Mouse (Mus musculus) kidney, postnatal 0 days (tissue): Measurements from ENCODE around the gene Phf5a. TPM values are rescaled to one million over a fixed set of nuclear protein-coding genes. Genes with fewer than 3 reads are reported as not detected.

Source experiments
- ATAC-seq: fragments of 200-750 bp; cut with Nextera tagmentation; replicated peaks from 2 replicates; pipeline ENCODE4 v1.8.0; 2017; ENCODE audit warnings: low read depth, moderate number of reproducible peaks, moderate TSS enrichment, moderate library complexity; ENCODE audit not compliant: low FRiP score
- DNase-seq: peaks from one replicate; pipeline ENCODE4 v3.0.0-alpha.2; 2016; ENCODE audit warnings: low spot score
- H3K27ac ChIP-seq: fragments of 300-500 bp; sonication (generic); 2 replicates; pipeline ENCODE4 v1.5.1; 2014; ENCODE audit warnings: mild to moderate bottlenecking
- H3K27me3 ChIP-seq: fragments of 300-500 bp; sonication (generic); 2 replicates; pipeline ENCODE4 v1.6.1; 2014; ENCODE audit warnings: low read length, mixed read lengths; ENCODE audit not compliant: insufficient read depth
- H3K36me3 ChIP-seq: fragments of 300-500 bp; sonication (generic); 2 replicates; pipeline ENCODE4 v1.6.1; 2014; ENCODE audit warnings: low read length, mixed read lengths; ENCODE audit not compliant: insufficient read depth
- H3K4me1 ChIP-seq: fragments of 300-500 bp; sonication (generic); replicated peaks from 2 replicates; pipeline ENCODE4 v1.6.1; 2014; ENCODE audit warnings: antibody characterized with exemption, low read length, mixed read lengths; ENCODE audit not compliant: insufficient read depth
- H3K4me2 ChIP-seq: fragments of 300-500 bp; sonication (generic); 2 replicates; pipeline ENCODE4 v1.6.1; 2014; ENCODE audit warnings: mild to moderate bottlenecking, low read length, moderate library complexity, mixed read lengths
- H3K4me3 ChIP-seq: fragments of 300-500 bp; sonication (generic); replicated peaks from 2 replicates; pipeline ENCODE4 v1.5.1; 2014; ENCODE audit warnings: low read depth, low read length
- H3K9ac ChIP-seq: fragments of 300-500 bp; sonication (generic); 2 replicates; pipeline ENCODE4 v1.6.1; 2014; ENCODE audit warnings: low read depth, low read length
- H3K9me3 ChIP-seq: fragments of 300-500 bp; sonication (generic); replicated peaks from 2 replicates; pipeline ENCODE4 v1.6.1; 2016; ENCODE audit warnings: low read length, inconsistent platforms, mixed read lengths
- CTCF ChIP-seq: IDR thresholded peaks from 2 replicates; pipeline ENCODE4 v1.5.1; 2016; ENCODE audit warnings: antibody characterized with exemption, low read depth, mild to moderate bottlenecking, moderate library complexity
- WGBS: fragments of 180-500 bp; shearing (Covaris S2); extraction: QIAGEN DNeasy Blood & Tissue Kit; methylation state at CpG from one replicate; pipeline ENCODE4 v1.1.7; 2014; 5-methylcytosine and 5-hydroxymethylcytosine counted together
- polyA plus RNA-seq: library from polyadenylated mRNA; unstranded; fragments of >200 nt; fragmentation: Nextera tagmentation; extraction: Ambion mirVana; gene quantifications from 2 replicates; pipeline ENCODE4 v1.2.1, GENCODE M21; 2015

Phf5a gene
- polyA plus RNA-seq, 1 experiment from 2014 or later: 103 TPM

GRCm38 (mm10) chr15:81832219-81832618 is 39.5 kb downstream of the Phf5a start:
- no peak for DNase-seq
- no peak overlapping the region for H3K4me3 ChIP-seq
- 81% methylated on average over 3 of the region's 3 CpGs for WGBS
- H3K4me2 ChIP-seq: no peak overlapping the region
- H3K9ac ChIP-seq: no peak overlapping the region
- no peak for ATAC-seq
- no peak for TF ChIP-seq CTCF
- peaks cover 15% of the 10 kb centered on the region for H3K4me1 ChIP-seq
- peaks cover 9% of the 10 kb centered on the region; the same call in 1 of the 2 replicates for H3K36me3 ChIP-seq
- H3K27me3 ChIP-seq: no peaks in the 10 kb centered on the region
- no peaks in the 10 kb centered on the region for H3K9me3 ChIP-seq
- no peak overlapping the region for H3K27ac ChIP-seq

GRCm38 (mm10) chr15:81831136-81831825 is 40.4 kb downstream of the Phf5a start:
- Histone ChIP-seq H3K4me1 (peaks cover 8% of the 10 kb centered on the region; the same call in 1 of the 2 replicates), H3K9ac (peak overlapping the region; percentile 31; the same call in 1 of the 2 replicates), H3K4me3 (no peak overlapping the region), H3K36me3 (peaks cover 15% of the 10 kb centered on the region; the same call in 1 of the 2 replicates), H3K27me3 (no peaks in the 10 kb centered on the region), H3K4me2 (peak overlapping the region; percentile 26; the same call in 1 of the 2 replicates), H3K27ac (peak overlapping the region; percentile 36), H3K9me3 (no peaks in the 10 kb centered on the region)
- TF ChIP-seq CTCF: peak; percentile 99
- ATAC-seq (peak; percentile 83), DNase-seq (peak; percentile 98)
- 13% methylated on average over 24 of the region's 24 CpGs for WGBS

- Histone ChIP-seq H3K36me3 (peaks cover 17% of the 10 kb centered on the region; the same call in 1 of the 2 replicates), H3K27ac (no peak overlapping the region), H3K9ac (no peak overlapping the region), H3K27me3 (no peaks in the 10 kb centered on the region), H3K4me1 (0 out of 2 replicates have a peak, but pooled peaks cover under 1% of the 10 kb centered on the region), H3K4me2 (no peak overlapping the region), H3K9me3 (no peaks in the 10 kb centered on the region), H3K4me3 (no peak overlapping the region)
- WGBS: 90% methylated on average over 4 of the region's 4 CpGs
- ATAC-seq: no peak
- TF ChIP-seq CTCF: no peak
- no peak for DNase-seq
These were observed 41.2 kb downstream of the Phf5a start for GRCm38 (mm10) chr15:81830530-81830929.

GRCm38 (mm10) chr15:81829208-81829580 is 42.5 kb downstream of the Phf5a start:
- TF ChIP-seq CTCF: no peak
- ATAC-seq (no peak), DNase-seq (no peak)
- Histone ChIP-seq H3K4me1 (no peaks in the 10 kb centered on the region), H3K27ac (no peak overlapping the region), H3K4me3 (no peak overlapping the region), H3K27me3 (no peaks in the 10 kb centered on the region), H3K9ac (no peak overlapping the region), H3K9me3 (no peaks in the 10 kb centered on the region), H3K36me3 (peaks cover 29% of the 10 kb centered on the region; the same call in 1 of the 2 replicates), H3K4me2 (no peak overlapping the region)
- 57% methylated on average over 2 of the region's 2 CpGs for WGBS

GRCm38 (mm10) chr15:81828426-81829207 is 43.1 kb downstream of the Phf5a start:
- no peak overlapping the region for H3K27ac ChIP-seq
- no peak for DNase-seq
- peaks cover 35% of the 10 kb centered on the region; the same call in 1 of the 2 replicates for H3K36me3 ChIP-seq
- TF ChIP-seq CTCF: no peak
- H3K27me3 ChIP-seq: no peaks in the 10 kb centered on the region
- H3K9me3 ChIP-seq: no peaks in the 10 kb centered on the region
- H3K9ac ChIP-seq: no peak overlapping the region
- no peak for ATAC-seq
- no peaks in the 10 kb centered on the region for H3K4me1 ChIP-seq
- H3K4me3 ChIP-seq: no peak overlapping the region
- 84% methylated on average over 7 of the region's 7 CpGs for WGBS
- H3K4me2 ChIP-seq: no peak overlapping the region

GRCm38 (mm10) chr15:81824832-81825231 is 46.9 kb downstream of the Phf5a start:
- Histone ChIP-seq H3K4me3 (no peak overlapping the region), H3K9me3 (no peaks in the 10 kb centered on the region), H3K27me3 (no peaks in the 10 kb centered on the region), H3K9ac (no peak overlapping the region), H3K4me1 (no peaks in the 10 kb centered on the region), H3K36me3 (peaks cover 41% of the 10 kb centered on the region; the same call in 1 of the 2 replicates), H3K27ac (no peak overlapping the region), H3K4me2 (no peak overlapping the region)
- TF ChIP-seq CTCF: no peak
- DNase-seq: no peak
- WGBS: 76% methylated on average over 3 of the region's 3 CpGs
- ATAC-seq: no peak
